Mouse (Mus musculus): ENCODE results near the gene Arrdc2. TPM values are rescaled to one million over a fixed set of nuclear protein-coding genes. Genes with fewer than 3 reads are reported as not detected.
"Not testable (repeated sequence)": the region's sequence is repeated elsewhere in the genome, so short reads cannot be mapped to it uniquely, and the experiment has no call there.

Gene Arrdc2
- total RNA-seq, 2 experiments from 2014 or later = 58.3 to 202 TPM

- DNase-seq (ENCODE audit: low spot score) = no peak
Measured at GRCm38 (mm10) chr8:70842484-70842883, 3.0 kb upstream of the Arrdc2 start.

GRCm38 (mm10) chr8:70841147-70842072 is 1.9 kb upstream of the Arrdc2 start:
- peak; percentile 94 for DNase-seq (ENCODE audit: low spot score)

- DNase-seq (ENCODE audit: low spot score) = no peak
Measured at GRCm38 (mm10) chr8:70840590-70840989, 1.1 kb upstream of the Arrdc2 start.

GRCm38 (mm10) chr8:70838654-70839407 is 689 bp downstream of the Arrdc2 start:
- peak; percentile 57 for DNase-seq (ENCODE audit: low spot score)

GRCm38 (mm10) chr8:70836666-70837065 is 2.9 kb downstream of the Arrdc2 start:
- DNase-seq (ENCODE audit: low spot score) = no peak

GRCm38 (mm10) chr8:70834071-70834470 is 5.4 kb downstream of the Arrdc2 start:
- DNase-seq (ENCODE audit: low spot score) = peak; percentile 83

GRCm38 (mm10) chr8:70833520-70833919 is 6.0 kb downstream of the Arrdc2 start:
- peak; percentile 95 for DNase-seq (ENCODE audit: low spot score)

- DNase-seq (ENCODE audit: low spot score) = peak; percentile 56
Measured at GRCm38 (mm10) chr8:70833018-70833482, 6.5 kb downstream of the Arrdc2 start.

- DNase-seq (ENCODE audit: low spot score) = peak; percentile 83
Measured at GRCm38 (mm10) chr8:70832371-70832770, 7.1 kb downstream of the Arrdc2 start.

- peak; percentile 89 for DNase-seq (ENCODE audit: low spot score)
Measured at GRCm38 (mm10) chr8:70831517-70831916, 8.0 kb downstream of the Arrdc2 start.

- no peak for DNase-seq (ENCODE audit: low spot score)
Measured at GRCm38 (mm10) chr8:70827796-70828195, 11.7 kb downstream of the Arrdc2 start.

- no peak for DNase-seq (ENCODE audit: low spot score)
Measured at GRCm38 (mm10) chr8:70827010-70827409, 12.5 kb downstream of the Arrdc2 start.

GRCm38 (mm10) chr8:70825816-70826215 is 13.7 kb downstream of the Arrdc2 start:
- DNase-seq (ENCODE audit: low spot score) = peak; percentile 73

GRCm38 (mm10) chr8:70823802-70824201 is 15.7 kb downstream of the Arrdc2 start:
- DNase-seq (ENCODE audit: low spot score) = peak; percentile 61

GRCm38 (mm10) chr8:70822594-70822993 is 16.9 kb downstream of the Arrdc2 start:
- DNase-seq (ENCODE audit: low spot score) = not testable (repeated sequence)

GRCm38 (mm10) chr8:70821992-70822391 is 17.5 kb downstream of the Arrdc2 start:
- no peak for DNase-seq (ENCODE audit: low spot score)

GRCm38 (mm10) chr8:70821399-70821962 is 18.0 kb downstream of the Arrdc2 start:
- peak; percentile 80 for DNase-seq (ENCODE audit: low spot score)

- DNase-seq (ENCODE audit: low spot score) = peak; percentile 73
Measured at GRCm38 (mm10) chr8:70820101-70820935, 19.2 kb downstream of the Arrdc2 start.

- DNase-seq (ENCODE audit: low spot score) = peak; percentile 59
Measured at GRCm38 (mm10) chr8:70816679-70817078, 22.8 kb downstream of the Arrdc2 start.

- DNase-seq (ENCODE audit: low spot score) = no peak
Measured at GRCm38 (mm10) chr8:70812885-70813284, 26.6 kb downstream of the Arrdc2 start.

GRCm38 (mm10) chr8:70812055-70812454 is 27.5 kb downstream of the Arrdc2 start:
- no peak for DNase-seq (ENCODE audit: low spot score)
